Mouse (Mus musculus) brain, adult 2 months (tissue): Measurements from ENCODE around the gene Efcab11.

Source experiments
- DNase-seq: peaks from one replicate; pipeline ENCODE4 v3.0.0; 2011; ENCODE audit warnings: low read depth, low spot score

The Efcab11 gene

DNA sequence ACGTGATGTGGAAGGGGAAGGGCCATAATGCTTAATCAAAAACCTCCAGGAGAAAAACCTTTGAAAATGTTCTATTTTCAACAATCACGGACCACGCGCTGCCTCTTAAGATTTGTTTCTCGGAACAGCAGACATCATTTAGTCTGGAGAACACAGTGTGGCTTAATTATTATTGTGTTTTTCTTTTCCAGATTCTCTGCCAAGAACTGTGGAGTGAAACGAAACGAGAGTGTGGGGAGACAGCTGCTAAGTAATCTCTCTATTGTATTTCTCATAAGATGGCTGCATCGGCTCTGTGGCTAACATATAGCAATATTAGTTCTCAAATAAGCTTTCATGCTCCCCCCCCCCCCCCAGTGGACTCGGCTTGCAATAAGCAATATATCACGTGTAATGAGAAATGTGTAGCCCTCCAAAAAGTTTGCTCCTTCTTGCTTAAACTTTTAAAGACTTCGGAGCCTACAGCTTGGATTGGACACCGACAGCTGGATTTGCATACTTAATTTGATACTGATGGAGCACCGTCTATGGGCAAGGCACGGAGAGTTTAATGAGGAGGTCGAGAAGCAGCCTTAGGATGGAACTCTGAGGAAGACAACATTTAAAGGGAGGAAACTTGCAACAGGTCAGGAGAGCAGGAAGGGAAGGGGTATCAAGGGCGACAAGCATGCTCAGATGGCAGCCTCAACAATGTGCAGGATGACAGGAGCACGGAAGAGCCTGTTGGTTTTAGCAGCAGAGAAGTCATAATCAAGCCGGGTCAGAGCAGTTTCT, 127.1 kb downstream of the Efcab11 start:
- peak; percentile 20 for DNase-seq

DNA sequence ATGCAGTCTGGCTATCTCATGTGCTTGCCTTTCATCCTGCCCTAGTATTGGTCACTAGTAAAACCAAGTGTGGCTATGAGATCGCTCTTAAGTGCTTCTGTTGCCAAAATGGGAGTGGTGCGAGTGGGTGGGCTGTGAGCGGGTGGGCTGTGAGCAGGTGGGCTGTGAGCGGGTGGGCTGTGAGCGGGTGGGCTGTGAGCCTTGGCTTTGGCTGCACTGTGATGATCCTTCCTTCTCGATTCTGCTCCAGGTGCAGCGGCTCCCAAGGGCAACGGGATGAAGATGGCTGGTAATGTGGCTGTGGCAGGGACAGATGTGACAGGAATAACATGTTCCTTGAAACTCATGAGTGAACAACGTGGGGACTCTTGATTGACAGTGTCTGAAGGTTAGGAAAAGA, 128.0 kb downstream of the Efcab11 start:
- no peak for DNase-seq

DNA sequence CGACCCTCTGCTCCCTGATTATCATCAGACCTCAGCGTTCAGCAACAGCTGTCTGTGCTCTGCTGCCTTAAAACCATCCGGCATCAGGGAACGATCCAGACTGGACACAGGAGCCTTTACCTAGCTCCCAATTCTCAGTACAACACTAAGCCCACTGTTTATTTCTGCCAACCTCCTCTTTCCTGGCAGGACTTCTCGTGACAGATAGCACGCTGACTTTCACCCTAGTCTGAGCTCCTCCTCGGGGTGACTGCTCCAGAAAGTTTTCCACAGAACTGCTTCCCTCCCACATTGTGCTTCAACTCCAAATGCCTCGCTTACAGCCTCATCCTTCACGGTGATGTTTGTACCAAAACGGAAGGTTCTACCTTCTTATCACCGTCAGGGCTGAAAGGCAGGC, 131.3 kb downstream of the Efcab11 start:
- DNase-seq, result no peak

DNA sequence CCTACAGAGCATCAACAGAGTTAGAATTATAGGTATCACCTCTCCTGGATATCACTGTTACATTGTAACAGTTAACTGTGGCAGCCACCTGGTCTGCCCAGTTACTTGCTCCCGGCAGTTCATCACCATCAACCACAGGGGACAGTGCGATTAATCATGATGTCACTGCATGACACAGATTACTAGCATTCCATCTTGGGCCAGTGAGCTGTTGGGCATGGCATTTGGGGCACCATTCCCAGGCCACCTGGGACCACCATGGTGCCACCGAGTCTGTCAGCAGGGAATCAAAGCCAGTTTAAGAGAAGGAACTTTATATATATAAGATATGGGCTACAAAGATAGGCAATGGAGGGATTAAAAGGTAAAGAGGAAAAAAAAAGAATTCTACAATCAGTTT, 134.8 kb downstream of the Efcab11 start:
- no peak for DNase-seq

DNA sequence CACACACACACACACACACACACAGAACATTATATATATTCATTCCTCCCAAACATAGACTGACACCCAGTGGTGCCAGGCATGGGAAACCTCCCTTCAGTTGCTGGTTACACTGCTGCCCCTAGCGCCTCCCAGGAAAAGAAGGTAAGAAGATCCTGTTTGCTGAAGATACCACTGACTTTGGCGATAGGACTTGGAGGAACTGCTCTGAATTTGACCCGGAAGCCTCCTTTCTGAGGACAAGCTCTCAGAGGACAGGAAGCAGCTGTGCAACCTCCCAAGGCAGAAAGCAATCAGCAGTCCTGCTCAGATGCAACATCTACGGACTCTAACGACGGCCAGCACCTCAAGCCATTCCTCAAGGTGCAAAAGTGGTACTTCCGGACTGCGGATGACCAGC, 142.6 kb downstream of the Efcab11 start:
- no peak for DNase-seq

GRCm38 (mm10) chr12:99739211-99739610, 145.0 kb downstream of the Efcab11 start:
- no peak for DNase-seq

- DNase-seq, result no peak
Measured at GRCm38 (mm10) chr12:99738256-99738655, 146.0 kb downstream of the Efcab11 start.

DNA sequence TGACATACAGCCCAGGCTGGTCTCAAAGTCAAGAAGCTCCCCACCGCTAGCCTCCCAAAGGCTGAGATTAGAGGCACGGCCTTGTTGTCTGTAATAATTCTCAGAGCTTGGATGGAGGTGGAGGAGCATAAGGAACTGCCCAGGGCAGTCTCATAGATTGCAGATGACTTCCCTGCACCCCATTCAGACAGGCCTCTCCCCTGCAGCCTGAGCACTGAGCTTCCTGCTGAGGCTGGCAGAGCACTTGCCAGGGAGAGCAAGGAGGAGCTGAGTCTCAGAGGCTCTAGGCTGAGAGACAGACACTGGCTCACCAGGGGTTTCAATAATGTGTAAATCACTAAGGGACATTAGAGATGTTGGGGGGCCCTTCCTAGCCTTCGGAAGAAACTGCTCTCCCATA, 147.3 kb downstream of the Efcab11 start:
- DNase-seq, result no peak

DNA sequence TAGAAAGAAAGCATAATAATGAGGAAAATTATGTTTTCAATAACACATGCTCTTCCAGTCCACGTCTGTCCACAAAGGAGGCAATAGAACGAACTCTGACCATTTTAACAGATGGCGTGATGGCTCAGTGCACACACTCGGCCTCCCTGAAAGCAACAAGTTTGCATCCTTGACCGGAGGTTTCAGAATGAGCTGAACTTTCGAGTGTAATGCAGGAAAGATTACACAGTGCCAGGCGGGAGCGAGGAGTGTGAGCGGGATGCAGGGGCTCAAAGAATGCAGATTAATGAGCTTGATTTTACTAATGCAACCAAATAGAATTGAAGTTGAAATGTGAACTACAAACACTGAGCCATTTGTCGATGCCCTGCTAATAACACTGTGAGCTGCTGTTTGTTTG, 149.1 kb downstream of the Efcab11 start:
- DNase-seq, result no peak

- no peak for DNase-seq
Measured at GRCm38 (mm10) chr12:99724206-99724605, 160.0 kb downstream of the Efcab11 start.

DNA sequence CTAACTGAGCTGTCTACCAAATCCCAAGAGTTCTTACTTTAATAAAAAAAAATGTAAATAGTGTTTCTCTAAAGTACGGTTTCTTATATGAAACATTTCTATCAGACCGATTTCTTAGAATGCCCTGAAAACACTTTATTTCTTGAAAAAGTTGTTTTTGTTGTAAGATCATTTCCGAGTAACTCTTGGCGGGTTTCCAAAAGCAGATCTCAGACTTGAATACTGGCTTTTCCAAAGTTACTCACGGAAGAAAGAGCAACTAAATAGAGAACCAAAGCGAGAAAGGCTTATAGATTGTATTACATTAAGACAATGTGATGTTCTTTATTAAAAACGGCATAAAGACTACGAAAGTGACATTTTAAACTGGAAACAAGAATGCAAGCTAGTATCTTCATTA, 160.4 kb downstream of the Efcab11 start:
- no peak for DNase-seq

- DNase-seq, result peak; percentile 79
Measured at GRCm38 (mm10) chr12:99721318-99721717, 162.9 kb downstream of the Efcab11 start.

DNA sequence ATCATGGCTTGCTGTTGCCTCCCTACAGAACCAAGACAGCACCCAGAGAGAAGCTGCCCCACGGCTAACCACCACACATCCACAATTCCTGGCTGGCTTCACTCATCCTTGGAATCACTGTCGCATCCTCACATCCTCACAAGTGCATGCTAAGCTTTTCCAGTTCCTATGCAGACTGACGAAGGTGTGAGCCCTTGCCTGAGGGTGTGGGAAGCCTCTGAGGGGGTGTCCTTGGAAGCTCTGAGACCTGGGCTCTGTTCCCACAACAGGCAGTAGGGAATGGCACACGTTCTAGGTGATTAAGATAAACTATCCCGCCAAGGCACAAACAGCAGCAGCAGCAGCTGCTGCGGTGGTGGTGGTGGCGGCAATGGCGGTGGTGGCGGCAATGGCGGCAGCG, 164.5 kb downstream of the Efcab11 start:
- peak; percentile 74 for DNase-seq

- DNase-seq, result no peak
Measured at GRCm38 (mm10) chr12:99718161-99718560, 166.1 kb downstream of the Efcab11 start.

DNA sequence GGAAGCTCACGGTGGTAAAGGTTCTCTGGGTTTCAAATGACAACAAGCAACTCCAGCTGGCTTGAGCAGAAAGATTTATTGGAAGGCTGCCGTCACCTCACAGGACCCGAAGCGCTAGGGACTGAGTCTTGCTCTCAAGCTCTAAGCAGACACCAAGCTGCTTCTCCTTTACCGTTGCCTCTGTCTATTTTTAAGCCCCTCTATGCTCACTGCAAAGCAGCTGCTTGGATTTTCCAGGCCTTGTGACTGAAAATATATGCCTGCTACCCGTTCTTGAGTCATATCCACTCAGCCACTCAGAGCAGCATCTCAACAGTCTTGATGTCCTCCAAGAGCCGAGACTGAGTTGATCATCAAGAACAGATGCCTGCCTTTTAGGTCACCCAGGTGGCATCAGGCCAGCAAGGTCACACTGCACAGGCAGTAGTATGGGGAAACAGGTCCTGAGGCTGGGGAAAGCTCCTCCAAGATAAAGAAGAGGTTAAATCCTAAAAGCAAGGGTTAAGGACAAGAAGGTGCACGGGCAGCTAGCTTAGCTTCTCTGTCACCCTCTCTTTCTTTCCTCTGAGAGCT, 168.1 kb downstream of the Efcab11 start:
- peak; percentile 81 for DNase-seq

DNA sequence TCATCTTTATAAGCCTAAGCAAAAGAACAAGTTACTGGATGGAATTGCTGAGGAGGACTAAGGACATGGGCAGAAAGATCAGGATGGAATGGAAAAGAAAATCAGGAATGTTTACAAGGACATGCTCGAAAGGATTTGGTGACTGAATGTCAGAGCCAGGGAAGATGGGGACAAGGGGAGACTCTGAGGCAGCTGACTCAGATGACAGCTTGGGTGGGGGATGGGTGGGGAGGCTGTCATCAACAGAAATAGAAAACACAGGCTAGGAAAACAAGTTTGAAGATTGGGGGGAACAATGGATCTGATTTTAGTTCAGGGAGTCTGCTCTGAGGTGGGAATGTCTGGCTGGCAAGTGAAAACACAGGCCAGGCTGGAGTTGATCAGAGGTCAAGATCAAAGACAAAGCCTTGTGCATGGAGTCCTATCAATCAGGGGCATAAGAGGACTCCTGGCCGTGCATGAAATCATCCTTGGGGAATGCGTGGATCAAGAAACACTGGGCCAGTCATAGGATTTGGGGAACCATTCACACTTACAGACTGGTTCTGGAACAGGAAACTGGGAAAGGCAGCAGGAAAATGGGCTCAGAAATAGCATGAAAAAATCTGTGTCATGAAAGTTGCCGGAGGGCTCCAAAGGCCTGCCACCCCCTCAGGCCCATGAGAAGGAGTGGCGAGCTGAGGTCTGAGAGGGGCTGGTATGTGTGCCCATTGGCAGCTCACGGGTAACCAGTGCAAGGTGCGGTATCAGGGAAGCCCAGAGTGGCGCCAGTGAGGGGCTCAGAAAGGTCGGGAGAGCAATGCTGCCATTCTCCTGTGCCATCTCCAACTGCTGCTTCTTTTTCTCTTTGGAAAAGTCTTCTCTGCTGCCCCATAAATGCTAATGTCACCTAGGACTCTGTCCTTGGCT, 168.9 kb downstream of the Efcab11 start:
- peak; percentile 69 for DNase-seq

DNA sequence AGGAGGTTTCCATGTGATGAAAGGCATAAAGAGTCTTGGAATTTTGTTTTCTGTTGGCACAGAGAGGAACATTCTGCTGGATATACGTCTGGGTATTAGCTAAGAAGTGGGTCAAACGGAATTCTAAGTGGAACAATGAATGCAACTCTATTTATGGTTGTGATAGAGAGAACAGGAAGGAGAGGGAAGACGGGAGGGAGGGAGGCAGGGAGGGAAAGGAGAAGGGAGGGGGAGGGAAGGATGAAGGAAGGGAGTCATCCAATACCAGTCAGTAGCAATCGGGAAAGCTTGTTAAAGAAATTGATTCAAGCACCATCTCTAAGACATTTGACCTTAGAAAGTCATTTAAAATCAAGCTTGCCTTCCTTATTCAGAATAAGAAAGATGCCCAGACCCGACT, 172.0 kb downstream of the Efcab11 start:
- DNase-seq, result peak; percentile 29

GRCm38 (mm10) chr12:99702248-99702647, 182.0 kb downstream of the Efcab11 start:
- DNase-seq, result peak; percentile 54

GRCm38 (mm10) chr12:99700380-99700779, 183.9 kb downstream of the Efcab11 start:
- no peak for DNase-seq

DNA sequence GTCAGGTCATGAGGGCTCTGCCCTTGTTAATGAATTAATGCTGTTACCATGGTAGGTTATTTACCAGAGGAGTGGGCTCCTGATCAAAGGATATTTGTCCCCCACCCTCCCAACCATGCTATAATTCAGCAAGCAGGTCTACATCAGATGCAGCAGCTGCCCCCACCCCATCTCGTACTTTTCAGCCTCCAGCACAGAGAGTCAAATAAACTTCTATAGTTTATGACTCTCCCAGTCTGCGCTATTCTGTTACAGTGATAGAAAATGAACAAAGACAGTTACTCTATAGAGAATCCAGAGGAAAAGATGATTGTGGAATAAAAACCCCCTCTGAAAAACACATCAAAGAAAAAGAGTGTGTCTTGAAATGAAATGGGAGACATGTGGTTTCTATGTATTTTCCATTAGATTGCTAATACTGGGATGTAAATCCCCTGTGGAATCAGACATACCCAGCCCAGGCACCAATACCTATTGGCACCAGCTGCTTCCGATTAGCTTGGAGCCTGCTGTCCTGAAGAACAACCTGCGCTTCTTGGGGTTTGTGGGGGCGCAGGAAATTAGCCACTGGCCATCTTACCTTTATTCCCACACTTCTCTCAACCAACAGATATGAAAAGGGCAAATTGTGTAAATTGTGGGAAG, 184.7 kb downstream of the Efcab11 start:
- no peak for DNase-seq

- DNase-seq, result no peak
Measured at GRCm38 (mm10) chr12:99694066-99694465, 190.2 kb downstream of the Efcab11 start.

DNA sequence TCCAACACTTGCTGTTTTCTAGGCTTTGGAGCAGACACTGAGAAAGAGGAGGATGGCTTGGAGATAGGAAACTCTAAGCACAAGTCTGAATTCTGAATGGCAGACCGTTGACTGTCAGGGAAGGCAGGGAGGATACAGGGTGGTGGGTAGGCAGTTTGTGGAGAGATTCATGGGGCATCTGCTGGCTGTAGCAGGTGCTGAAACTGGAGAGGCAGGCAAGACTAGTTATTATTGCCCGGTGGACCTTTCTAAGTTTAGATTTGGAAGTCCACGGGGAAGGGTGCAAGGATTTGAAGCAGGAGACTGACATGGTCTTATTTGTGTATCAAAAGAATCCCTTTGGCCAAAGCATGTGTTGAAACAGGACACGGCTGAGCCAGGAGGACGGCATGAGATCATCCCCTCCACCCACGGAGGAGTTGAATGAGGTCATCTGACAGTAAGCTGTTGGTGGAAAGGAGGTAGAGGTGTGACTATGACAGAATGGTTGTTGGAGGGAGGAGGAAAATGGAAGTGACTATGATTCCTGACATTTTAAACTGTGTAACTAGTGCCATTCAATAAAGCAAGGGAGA, 197.7 kb downstream of the Efcab11 start:
- DNase-seq, result peak; percentile 61
